Mouse (Mus musculus) ES-E14 (cell line): ENCODE measurements at regions not wholly inside any gene's neighbourhood (a gene's known extent, or its start where the extent isn't known, plus 50 kb on each side); places are given as distances from the start of the nearest gene placed in this dataset.
A peak's percentile ranks its signal among the peaks of the same experiment; 100 is the strongest.

ENCODE experiments used
- DNase-seq: peaks from one replicate; pipeline ENCODE4 v3.0.0-alpha.2; 2013; ENCODE audit warnings: low read depth, low spot score
- H3K27ac ChIP-seq: 2 replicates; pipeline ENCODE4 v1.5.1; 2012; ENCODE audit warnings: low read depth, mild to moderate bottlenecking, low read length, moderate library complexity, mixed read lengths; ENCODE audit not compliant: poor library complexity, insufficient read depth, severe bottlenecking
- H3K36me3 ChIP-seq: 2 replicates; pipeline ENCODE4 v1.6.1; 2012; ENCODE audit warnings: mild to moderate bottlenecking, low read length, moderate library complexity, mixed read lengths; ENCODE audit not compliant: control insufficient read depth, poor library complexity, insufficient read depth, severe bottlenecking
- H3K4me1 ChIP-seq, 2 experiments: fragments of 150-350 bp in 1 of 2; sonication (generic) in 1 of 2; 2 replicates each; pipeline ENCODE4 v1.6.1; 2012; ENCODE audit warnings: low read length in 2 of 2, mild to moderate bottlenecking in 1 of 2, mixed read lengths in 1 of 2; ENCODE audit not compliant: control insufficient read depth in 2 of 2, insufficient read depth in 2 of 2, poor library complexity in 1 of 2
- H3K4me3 ChIP-seq, 2 experiments: fragments of 150-350 bp in 1 of 2; sonication (generic) in 1 of 2; 2 replicates each; pipeline ENCODE4 v1.5.1; 2012; ENCODE audit warnings: low read length in 2 of 2, low read depth in 1 of 2, mild to moderate bottlenecking in 1 of 2, mixed read lengths in 1 of 2; ENCODE audit not compliant: insufficient read depth in 1 of 2, poor library complexity in 1 of 2, severe bottlenecking in 1 of 2
- H3K9ac ChIP-seq: 2 replicates; pipeline ENCODE4 v1.6.1; 2012; ENCODE audit warnings: low read depth, mild to moderate bottlenecking, low read length, mixed read lengths; ENCODE audit not compliant: poor library complexity, insufficient read depth, severe bottlenecking
- H3K9me3 ChIP-seq: fragments of 150-350 bp; sonication (generic); 2 replicates; pipeline ENCODE4 v1.6.1; 2012; ENCODE audit warnings: low read depth, mild to moderate bottlenecking, low read length; ENCODE audit not compliant: control insufficient read depth, insufficient read depth
- CHD2 ChIP-seq: IDR thresholded peaks from 2 replicates; pipeline ENCODE4 v1.6.1; 2014; ENCODE audit warnings: mild to moderate bottlenecking, low read depth, low read length, inconsistent platforms
- HCFC1 ChIP-seq: IDR thresholded peaks from 2 replicates; pipeline ENCODE4 v1.6.1; 2012; ENCODE audit warnings: low read length, inconsistent platforms, borderline replicate concordance; ENCODE audit not compliant: insufficient read depth
- MAFK ChIP-seq: IDR thresholded peaks from 2 replicates; pipeline ENCODE4 v1.6.1; 2014; ENCODE audit warnings: mild to moderate bottlenecking, low read depth, low read length, inconsistent platforms; ENCODE audit not compliant: insufficient read depth
- ZC3H11A ChIP-seq: IDR thresholded peaks from 2 replicates; pipeline ENCODE4 v1.6.1; 2012; ENCODE audit warnings: low read depth, mild to moderate bottlenecking, inconsistent platforms, low read length, borderline replicate concordance
- ZNF384 ChIP-seq: IDR thresholded peaks from 2 replicates; pipeline ENCODE4 v1.6.1; 2012; ENCODE audit warnings: low read depth, low read length, inconsistent platforms
- in situ Hi-C, 2 experiments: fragments of 600-800 bp; cut with MboI; formaldehyde crosslinking; loops; one replicate each; pipeline ENCODE4 v1.15.1; 2025; ENCODE audit warnings: low sequenced_read_pairs in 2 of 2, inconsistent platforms in 1 of 2; ENCODE audit not compliant: unreplicated experiment in 2 of 2

DNA sequence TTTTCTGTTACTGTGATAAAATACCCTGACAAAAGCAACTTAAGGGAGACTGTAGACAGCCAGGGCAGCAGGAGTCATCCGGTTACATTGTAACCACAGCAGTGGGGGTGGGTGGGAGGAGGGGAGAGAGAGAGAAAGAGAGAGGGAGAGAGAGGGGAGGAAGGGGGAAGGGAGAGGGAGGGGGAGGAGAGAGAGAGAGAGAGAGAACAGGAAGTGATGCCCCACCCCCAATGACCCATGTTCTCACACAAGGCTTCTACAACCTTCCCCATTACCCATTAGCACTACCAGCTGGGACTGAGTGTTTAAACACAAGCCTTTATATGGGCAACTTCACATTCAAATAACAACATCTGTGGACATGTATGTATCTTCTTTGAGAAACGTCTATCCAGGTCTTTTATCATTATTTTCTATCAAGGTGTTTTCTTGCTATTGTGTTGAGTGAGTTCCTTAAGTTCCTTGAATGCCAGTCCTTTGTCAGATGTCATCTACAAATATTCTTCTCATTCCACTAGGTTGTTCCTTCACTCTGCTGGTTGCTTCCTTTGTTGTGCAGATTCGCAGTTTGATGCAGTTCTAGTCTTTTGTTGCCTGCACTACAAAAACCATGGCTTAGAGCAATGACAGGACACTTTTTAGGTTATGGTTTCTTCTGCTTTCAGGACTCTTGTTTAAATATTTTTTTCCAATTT, 274.7 kb upstream of the Ddx18 start:
- TF ChIP-seq CHD2 (no peak), HCFC1 (no peak), ZNF384 (no peak), MAFK (peak; percentile 54; the same call in 1 of the 2 replicates)
- H3K36me3 ChIP-seq, result no peaks in the 10 kb centered on the region
- H3K9me3 ChIP-seq, result no peaks in the 10 kb centered on the region
- in situ Hi-C loops, result no loop called here
- no peak overlapping the region for H3K27ac ChIP-seq
- H3K4me3 ChIP-seq, result no peak overlapping the region
- DNase-seq, result peak; percentile 60
- peaks cover 0 to 3% of the 10 kb centered on the region in 2 experiments; a peak in 1 of 4 replicates for H3K4me1 ChIP-seq
- no peak overlapping the region for H3K9ac ChIP-seq

DNA sequence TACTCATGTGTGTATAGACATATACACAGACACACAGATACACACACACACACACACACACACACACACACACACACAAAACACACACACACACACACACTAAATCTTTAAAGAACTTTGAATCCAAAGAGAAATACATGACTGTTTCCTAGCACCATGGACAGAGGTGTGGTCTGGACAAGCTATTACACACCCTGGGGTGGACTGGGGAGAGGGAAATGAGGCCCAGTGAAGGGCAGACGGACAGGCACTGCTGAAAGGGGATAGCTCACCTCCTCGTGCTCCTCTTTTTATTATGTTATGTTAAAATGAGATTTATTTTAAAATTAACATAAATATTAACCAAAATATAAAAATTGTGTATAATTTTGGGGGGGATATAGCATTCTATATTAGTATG, 265.8 kb upstream of the Ddx18 start:
- Histone ChIP-seq H3K9ac (no peak overlapping the region), H3K36me3 (no peaks in the 10 kb centered on the region), H3K9me3 (no peaks in the 10 kb centered on the region), H3K4me3 (no peak overlapping the region), H3K4me1 (no peaks in the 10 kb centered on the region), H3K27ac (no peak overlapping the region)
- in situ Hi-C loops, result no loop called here
- no peak for DNase-seq
- no peak for TF ChIP-seq CHD2
- TF ChIP-seq ZC3H11A, result no peak
- TF ChIP-seq MAFK, result no peak
- no peak for TF ChIP-seq HCFC1
- no peak for TF ChIP-seq ZNF384

DNA sequence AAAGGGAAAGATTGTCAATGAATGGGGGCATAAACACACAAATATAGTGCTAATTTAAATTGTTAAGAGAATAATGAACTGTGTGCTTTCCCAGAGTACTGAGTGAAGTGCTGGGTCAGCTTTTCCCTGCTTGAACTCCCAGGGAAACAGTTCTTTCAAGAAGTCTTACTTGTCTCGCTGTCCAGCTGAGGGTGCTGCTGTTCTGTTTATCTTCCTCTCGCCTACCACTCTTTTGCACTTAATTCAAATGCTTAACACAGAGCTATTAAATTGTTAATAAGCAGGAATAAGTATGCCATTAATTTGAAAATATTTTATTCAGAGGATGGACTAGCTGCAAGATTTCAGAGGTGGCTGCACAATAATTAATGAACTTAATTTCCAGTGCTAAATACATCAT, 262.5 kb upstream of the Ddx18 start:
- no peak for DNase-seq
- no peak overlapping the region for H3K27ac ChIP-seq
- H3K9ac ChIP-seq, result no peak overlapping the region
- no peaks in the 10 kb centered on the region for H3K36me3 ChIP-seq
- no peaks in the 10 kb centered on the region for H3K9me3 ChIP-seq
- TF ChIP-seq MAFK (peak; percentile 42; the same call in 1 of the 2 replicates), ZC3H11A (no peak)
- H3K4me1 ChIP-seq, result no peaks in the 10 kb centered on the region
- in situ Hi-C loops, result no loop called here
- no peak overlapping the region for H3K4me3 ChIP-seq

DNA sequence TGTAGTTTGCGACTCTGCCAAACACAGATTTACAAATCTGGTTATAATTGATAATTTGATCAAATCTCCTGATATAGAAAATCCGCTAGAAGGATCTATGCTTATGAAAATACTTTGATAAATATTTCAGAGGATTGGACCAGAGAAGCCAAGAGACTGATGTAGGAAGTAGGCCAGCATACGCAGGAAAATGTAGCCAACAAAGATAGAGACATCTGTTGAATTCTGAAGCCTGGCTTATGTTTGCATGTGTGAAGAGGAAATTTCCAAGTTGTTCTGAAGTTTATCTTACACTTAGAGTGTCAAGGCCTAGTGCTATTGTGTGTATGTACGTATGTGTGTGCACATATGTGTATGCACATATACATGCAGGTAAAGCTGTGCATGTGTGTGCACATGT, 255.2 kb upstream of the Ddx18 start:
- H3K4me1 ChIP-seq, result no peaks in the 10 kb centered on the region
- no peak overlapping the region for H3K27ac ChIP-seq
- TF ChIP-seq MAFK (no peak), HCFC1 (no peak), CHD2 (no peak), ZC3H11A (no peak), ZNF384 (no peak)
- no peaks in the 10 kb centered on the region for H3K9me3 ChIP-seq
- no peak for DNase-seq
- no peak overlapping the region for H3K4me3 ChIP-seq
- H3K9ac ChIP-seq, result no peak overlapping the region
- no peaks in the 10 kb centered on the region for H3K36me3 ChIP-seq
- in situ Hi-C loops, result no loop called here

DNA sequence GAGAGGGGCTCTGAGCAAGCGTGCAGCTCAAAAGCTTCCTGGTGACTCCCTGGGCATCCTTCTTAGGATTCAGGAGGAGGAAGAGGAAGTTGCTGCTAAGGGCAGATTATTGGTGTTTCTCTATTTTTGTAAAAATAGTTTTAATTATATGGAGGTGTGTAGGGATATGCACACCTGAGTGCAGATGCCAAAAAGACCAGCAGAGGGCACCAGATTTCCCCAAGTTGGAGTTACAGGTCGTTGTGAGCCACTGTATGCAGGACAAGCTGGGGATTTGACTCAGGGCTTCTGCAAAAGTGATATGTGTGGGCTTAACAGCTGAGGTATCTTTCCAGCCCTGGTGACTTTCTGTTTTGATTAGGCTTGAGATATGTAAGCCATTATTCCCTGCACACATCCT, 235.5 kb upstream of the Ddx18 start:
- Histone ChIP-seq H3K4me1 (no peaks in the 10 kb centered on the region), H3K27ac (no peak overlapping the region), H3K4me3 (no peak overlapping the region), H3K36me3 (no peaks in the 10 kb centered on the region), H3K9ac (no peak overlapping the region), H3K9me3 (no peaks in the 10 kb centered on the region)
- DNase-seq, result peak; percentile 16
- no peak for TF ChIP-seq MAFK
- no peak for TF ChIP-seq CHD2
- no peak for TF ChIP-seq ZNF384
- in situ Hi-C loops, result no loop called here
